Mouse (Mus musculus) midbrain, embryonic 10.5 days (tissue): Measurements from ENCODE around the gene Ndufb4. TPM values are rescaled to one million over a fixed set of nuclear protein-coding genes. Genes with fewer than 3 reads are reported as not detected.

Experiments used
- DNase-seq: peaks from one replicate; pipeline ENCODE4 v3.0.0-alpha.2; 2017; ENCODE audit warnings: low spot score
- H3K27ac ChIP-seq: fragments of 300-500 bp; sonication (generic); replicated peaks from 2 replicates; pipeline ENCODE4 v1.5.1; 2016; ENCODE audit warnings: mild to moderate bottlenecking
- H3K27me3 ChIP-seq: fragments of 300-500 bp; sonication (generic); 2 replicates; pipeline ENCODE4 v1.6.1; 2016; ENCODE audit warnings: low read depth, mild to moderate bottlenecking; ENCODE audit not compliant: poor library complexity, severe bottlenecking
- H3K36me3 ChIP-seq: fragments of 300-500 bp; sonication (generic); 2 replicates; pipeline ENCODE4 v1.6.1; 2016; ENCODE audit warnings: mild to moderate bottlenecking, moderate library complexity
- H3K4me1 ChIP-seq: fragments of 300-500 bp; sonication (generic); 2 replicates; pipeline ENCODE4 v1.6.1; 2016
- H3K4me3 ChIP-seq: fragments of 300-500 bp; sonication (generic); 2 replicates; pipeline ENCODE4 v1.5.1; 2016; ENCODE audit warnings: mild to moderate bottlenecking, moderate library complexity
- H3K9me3 ChIP-seq: fragments of 300-500 bp; sonication (generic); replicated peaks from 2 replicates; pipeline ENCODE4 v1.6.1; 2016; ENCODE audit warnings: mild to moderate bottlenecking
- WGBS: fragments of 180-500 bp; shearing (Covaris S2); methylation state at CpG from one replicate; pipeline ENCODE4 v1.1.7; 2016; 5-methylcytosine and 5-hydroxymethylcytosine counted together
- polyA plus RNA-seq: library from polyadenylated mRNA; unstranded; fragments of >200 nt; fragmentation: Nextera tagmentation; extraction: Ambion mirVana; gene quantifications from 2 replicates; pipeline ENCODE4 v1.2.1, GENCODE M21; 2016

The Ndufb4 gene
- polyA plus RNA-seq, 1 experiment from 2014 or later, result 50.9 TPM

GRCm38 (mm10) chr16:37670666-37671283 lies 16.5 kb upstream of the Ndufb4 start:
- H3K4me3 ChIP-seq, result no peak overlapping the region
- H3K9me3 ChIP-seq, result peaks cover 8% of the 10 kb centered on the region; the same call in 1 of the 2 replicates
- WGBS, result 48% methylated on average over 4 of the region's 4 CpGs
- no peaks in the 10 kb centered on the region for H3K36me3 ChIP-seq
- peaks cover 7% of the 10 kb centered on the region for H3K4me1 ChIP-seq
- DNase-seq, result no peak
- no peak overlapping the region for H3K27ac ChIP-seq
- H3K27me3 ChIP-seq, result no peaks in the 10 kb centered on the region

- 75% methylated on average over 5 of the region's 5 CpGs for WGBS
- no peak for DNase-seq
Observed at GRCm38 (mm10) chr16:37665394-37665935, 11.2 kb upstream of the Ndufb4 start.

GRCm38 (mm10) chr16:37663643-37664459 lies 9.6 kb upstream of the Ndufb4 start:
- no peaks in the 10 kb centered on the region for H3K9me3 ChIP-seq
- 64% methylated on average over 9 of the region's 9 CpGs for WGBS
- no peak overlapping the region for H3K4me3 ChIP-seq
- no peaks in the 10 kb centered on the region for H3K36me3 ChIP-seq
- no peak for DNase-seq
- peaks cover 14% of the 10 kb centered on the region for H3K4me1 ChIP-seq
- H3K27ac ChIP-seq, result no peak overlapping the region
- H3K27me3 ChIP-seq, result no peaks in the 10 kb centered on the region

More at GRCm38 (mm10) chr16:37665394-37665935, 11.2 kb upstream of the Ndufb4 start:
- Histone ChIP-seq H3K9me3 (no peaks in the 10 kb centered on the region), H3K4me1 (peaks cover 15% of the 10 kb centered on the region), H3K36me3 (no peaks in the 10 kb centered on the region), H3K27me3 (no peaks in the 10 kb centered on the region), H3K4me3 (no peak overlapping the region), H3K27ac (no peak overlapping the region)

GRCm38 (mm10) chr16:37656796-37657195 lies 2.5 kb upstream of the Ndufb4 start:
- Histone ChIP-seq H3K9me3 (no peaks in the 10 kb centered on the region), H3K4me1 (peaks cover 38% of the 10 kb centered on the region), H3K27me3 (no peaks in the 10 kb centered on the region), H3K36me3 (no peaks in the 10 kb centered on the region), H3K4me3 (no peak overlapping the region), H3K27ac (no peak overlapping the region)
- DNase-seq, result no peak
- 66% methylated on average over 7 of the region's 7 CpGs for WGBS

- 18% methylated on average over 4 of the region's 4 CpGs for WGBS
- no peaks in the 10 kb centered on the region for H3K27me3 ChIP-seq
- peak; percentile 41 for DNase-seq
- peaks cover 9% of the 10 kb centered on the region for H3K36me3 ChIP-seq
- peaks cover 38% of the 10 kb centered on the region for H3K4me1 ChIP-seq
- H3K27ac ChIP-seq, result peak overlapping the region; percentile 78
- peak overlapping the region; percentile 26; the same call in 1 of the 2 replicates for H3K4me3 ChIP-seq
- no peaks in the 10 kb centered on the region for H3K9me3 ChIP-seq
Observed at GRCm38 (mm10) chr16:37655756-37656347, 1.6 kb upstream of the Ndufb4 start.

GRCm38 (mm10) chr16:37654831-37655455 lies 690 bp upstream of the Ndufb4 start:
- Histone ChIP-seq H3K9me3 (no peaks in the 10 kb centered on the region), H3K4me3 (peak overlapping the region; percentile 78), H3K36me3 (peaks cover 13% of the 10 kb centered on the region), H3K27me3 (no peaks in the 10 kb centered on the region), H3K27ac (peak overlapping the region; percentile 94), H3K4me1 (peaks cover 38% of the 10 kb centered on the region)
- no peak for DNase-seq
- 66% methylated on average over 4 of the region's 4 CpGs for WGBS

GRCm38 (mm10) chr16:37653058-37653457 lies 1.2 kb downstream of the Ndufb4 start:
- DNase-seq, result no peak
- Histone ChIP-seq H3K4me1 (peaks cover 38% of the 10 kb centered on the region), H3K27me3 (no peaks in the 10 kb centered on the region), H3K9me3 (no peaks in the 10 kb centered on the region), H3K4me3 (peak overlapping the region; percentile 78), H3K36me3 (peaks cover 17% of the 10 kb centered on the region), H3K27ac (peak overlapping the region; percentile 94; the same call in 1 of the 2 replicates)
- WGBS, result 89% methylated on average over 1 of the region's 1 CpGs

- Histone ChIP-seq H3K9me3 (no peaks in the 10 kb centered on the region), H3K36me3 (peaks cover 21% of the 10 kb centered on the region), H3K27me3 (no peaks in the 10 kb centered on the region), H3K27ac (no peak overlapping the region), H3K4me1 (peaks cover 38% of the 10 kb centered on the region), H3K4me3 (peak overlapping the region; percentile 78; the same call in 1 of the 2 replicates)
- WGBS, result 85% methylated on average over 5 of the region's 5 CpGs
- DNase-seq, result no peak
Observed at GRCm38 (mm10) chr16:37652654-37653053, 1.6 kb downstream of the Ndufb4 start.

GRCm38 (mm10) chr16:37651467-37651866 lies 2.8 kb downstream of the Ndufb4 start:
- no peak overlapping the region for H3K27ac ChIP-seq
- no peaks in the 10 kb centered on the region for H3K27me3 ChIP-seq
- no peak overlapping the region for H3K4me3 ChIP-seq
- DNase-seq, result no peak
- peaks cover 29% of the 10 kb centered on the region for H3K4me1 ChIP-seq
- 89% methylated on average over 5 of the region's 5 CpGs for WGBS
- H3K36me3 ChIP-seq, result peaks cover 33% of the 10 kb centered on the region
- H3K9me3 ChIP-seq, result no peaks in the 10 kb centered on the region

- WGBS, result 91% methylated on average over 5 of the region's 5 CpGs
- Histone ChIP-seq H3K27ac (no peak overlapping the region), H3K27me3 (no peaks in the 10 kb centered on the region), H3K4me3 (no peak overlapping the region), H3K9me3 (no peaks in the 10 kb centered on the region), H3K36me3 (peaks cover 55% of the 10 kb centered on the region), H3K4me1 (peaks cover 7% of the 10 kb centered on the region)
- no peak for DNase-seq
Observed at GRCm38 (mm10) chr16:37649068-37649467, 5.2 kb downstream of the Ndufb4 start.

- no peak for DNase-seq
- no peaks in the 10 kb centered on the region for H3K9me3 ChIP-seq
- peaks cover 55% of the 10 kb centered on the region for H3K36me3 ChIP-seq
- no peaks in the 10 kb centered on the region for H3K27me3 ChIP-seq
- H3K4me1 ChIP-seq, result peaks cover 2% of the 10 kb centered on the region
- H3K27ac ChIP-seq, result no peak overlapping the region
- WGBS, result 97% methylated on average over 8 of the region's 8 CpGs
- H3K4me3 ChIP-seq, result no peak overlapping the region
Observed at GRCm38 (mm10) chr16:37647936-37648335, 6.3 kb downstream of the Ndufb4 start.

- no peaks in the 10 kb centered on the region for H3K27me3 ChIP-seq
- H3K4me1 ChIP-seq, result no peaks in the 10 kb centered on the region
- DNase-seq, result no peak
- no peak overlapping the region for H3K27ac ChIP-seq
- H3K9me3 ChIP-seq, result no peaks in the 10 kb centered on the region
- H3K36me3 ChIP-seq, result peaks cover 55% of the 10 kb centered on the region
- WGBS, result 92% methylated on average over 16 of the region's 16 CpGs
- H3K4me3 ChIP-seq, result no peak overlapping the region
Observed at GRCm38 (mm10) chr16:37647067-37647466, 7.2 kb downstream of the Ndufb4 start.
